Mouse (Mus musculus): ENCODE data around the gene Olfr1013. TPM values are rescaled to one million over a fixed set of nuclear protein-coding genes. Genes with fewer than 3 reads are reported as not detected.

Gene Olfr1013
- polyA plus RNA-seq, 1 experiment from 2014 or later, result not detected

GRCm38 (mm10) chr2:85818179-85818578 is 51.3 kb downstream of the Olfr1013 start, which contains the start of gene Olfr1018:
Gene Olfr1018, plus strand, starts transcription at chr2:85818479.
- ATAC-seq (no peak), DNase-seq (ENCODE audit: low spot score) (no peak)
- H3K27me3 ChIP-seq (replicated peaks; ENCODE audit: control insufficient read depth, insufficient read depth, low read length), result no peaks in the 10 kb centered on the region
- H3K9me3 ChIP-seq (replicated peaks; ENCODE audit: control insufficient read depth, low read length), result no peaks in the 10 kb centered on the region
- H3K9ac ChIP-seq (ENCODE audit: low read length), result no peak within 1 kb of the TSS
- H3K36me3 ChIP-seq (ENCODE audit: control insufficient read depth, insufficient read depth, low read length), result no peaks in the 10 kb centered on the region
- H3K4me1 ChIP-seq (ENCODE audit: control insufficient read depth, insufficient read depth, low read length), result no peaks in the 10 kb centered on the region
- H3K27ac ChIP-seq (ENCODE audit: low read depth, low read length), result no peak within 1 kb of the TSS
- no peak within 1 kb of the TSS for H3K4me2 ChIP-seq (ENCODE audit: low read length)
- H3K4me3 ChIP-seq (ENCODE audit: low read depth, low read length), result no peak within 1 kb of the TSS

Other genes with a start within 250 kb of the Olfr1013 start
- 0.08 and 0.12 TPM in 2 replicates for gene 4833423E24Rik, start 248.1 kb upstream of the Olfr1013 start, polyA plus RNA-seq (2014; fragmentation: Nextera tagmentation; extraction: Ambion mirVana)
- gene Olfr996, start 187.9 kb upstream of the Olfr1013 start, polyA plus RNA-seq (2014; fragmentation: Nextera tagmentation; extraction: Ambion mirVana), result not detected in 2 replicates
- not detected in 2 replicates for gene Olfr998, start 178.2 kb upstream of the Olfr1013 start, polyA plus RNA-seq (2014; fragmentation: Nextera tagmentation; extraction: Ambion mirVana)
- gene Olfr1000, start 155.2 kb upstream of the Olfr1013 start, polyA plus RNA-seq (2014; fragmentation: Nextera tagmentation; extraction: Ambion mirVana), result not detected in 2 replicates
- not detected in 2 replicates for gene Olfr1002, start 116.4 kb upstream of the Olfr1013 start, polyA plus RNA-seq (2014; fragmentation: Nextera tagmentation; extraction: Ambion mirVana)
- gene Olfr154, start 102.6 kb upstream of the Olfr1013 start, polyA plus RNA-seq (2014; fragmentation: Nextera tagmentation; extraction: Ambion mirVana), result not detected in 2 replicates
- gene Olfr1006, start 88.3 kb upstream of the Olfr1013 start, polyA plus RNA-seq (2014; fragmentation: Nextera tagmentation; extraction: Ambion mirVana), result not detected in 2 replicates
- gene Olfr1008, start 77.7 kb upstream of the Olfr1013 start, polyA plus RNA-seq (2014; fragmentation: Nextera tagmentation; extraction: Ambion mirVana), result not detected in 2 replicates
- not detected in 2 replicates for gene Olfr1009, start 51.7 kb upstream of the Olfr1013 start, polyA plus RNA-seq (2014; fragmentation: Nextera tagmentation; extraction: Ambion mirVana)
- gene Olfr1012, start 4.3 kb upstream of the Olfr1013 start, polyA plus RNA-seq (2014; fragmentation: Nextera tagmentation; extraction: Ambion mirVana), result not detected in 2 replicates
- not detected in 2 replicates for gene Olfr1014, start 5.6 kb downstream of the Olfr1013 start, polyA plus RNA-seq (2014; fragmentation: Nextera tagmentation; extraction: Ambion mirVana)
- gene Olfr1015, start 14.9 kb downstream of the Olfr1013 start, polyA plus RNA-seq (2014; fragmentation: Nextera tagmentation; extraction: Ambion mirVana), result not detected in 2 replicates
- not detected in 2 replicates for gene Olfr1016, start 35.4 kb downstream of the Olfr1013 start, polyA plus RNA-seq (2014; fragmentation: Nextera tagmentation; extraction: Ambion mirVana)
- gene Olfr1018, start 51.4 kb downstream of the Olfr1013 start, polyA plus RNA-seq (2014; fragmentation: Nextera tagmentation; extraction: Ambion mirVana), result not detected in 2 replicates
- gene Olfr1019, start 78.4 kb downstream of the Olfr1013 start, polyA plus RNA-seq (2014; fragmentation: Nextera tagmentation; extraction: Ambion mirVana), result not detected in 2 replicates
- gene Olfr1020, start 79.9 kb downstream of the Olfr1013 start, polyA plus RNA-seq (2014; fragmentation: Nextera tagmentation; extraction: Ambion mirVana), result not detected in 2 replicates
- not detected in 2 replicates for gene Olfr1022, start 101.5 kb downstream of the Olfr1013 start, polyA plus RNA-seq (2014; fragmentation: Nextera tagmentation; extraction: Ambion mirVana)
- not detected in 2 replicates for gene Olfr1023, start 118.5 kb downstream of the Olfr1013 start, polyA plus RNA-seq (2014; fragmentation: Nextera tagmentation; extraction: Ambion mirVana)
- gene Olfr1024, start 138.0 kb downstream of the Olfr1013 start, polyA plus RNA-seq (2014; fragmentation: Nextera tagmentation; extraction: Ambion mirVana), result not detected in 2 replicates
- gene Olfr1025-ps1, start 148.1 kb downstream of the Olfr1013 start, polyA plus RNA-seq (2014; fragmentation: Nextera tagmentation; extraction: Ambion mirVana), result not detected in 2 replicates
- not detected in 2 replicates for gene Olfr1026, start 154.5 kb downstream of the Olfr1013 start, polyA plus RNA-seq (2014; fragmentation: Nextera tagmentation; extraction: Ambion mirVana)
- gene Olfr1028, start 183.3 kb downstream of the Olfr1013 start, polyA plus RNA-seq (2014; fragmentation: Nextera tagmentation; extraction: Ambion mirVana), result not detected in 2 replicates
- gene Olfr1029, start 206.8 kb downstream of the Olfr1013 start, polyA plus RNA-seq (2014; fragmentation: Nextera tagmentation; extraction: Ambion mirVana), result not detected in 2 replicates
- not detected in 2 replicates for gene Olfr1030, start 212.2 kb downstream of the Olfr1013 start, polyA plus RNA-seq (2014; fragmentation: Nextera tagmentation; extraction: Ambion mirVana)
- not detected in 2 replicates for gene Olfr1031, start 223.2 kb downstream of the Olfr1013 start, polyA plus RNA-seq (2014; fragmentation: Nextera tagmentation; extraction: Ambion mirVana)
- gene Olfr1032, start 238.4 kb downstream of the Olfr1013 start, polyA plus RNA-seq (2014; fragmentation: Nextera tagmentation; extraction: Ambion mirVana), result not detected in 2 replicates

Measured in forebrain, embryonic 14.5 days (tissue).